Mouse (Mus musculus): ENCODE measurements at regions not wholly inside any gene's neighbourhood (a gene's known extent, or its start where the extent isn't known, plus 50 kb on each side); places are given as distances from the start of the nearest gene placed in this dataset.

GRCm38 (mm10) chr4:124542696-124543095 is 67.9 kb downstream of the 3100002H09Rik start:
- H3K27ac ChIP-seq (ENCODE audit: insufficient read depth, low read depth), result no peak overlapping the region
- H3K4me1 ChIP-seq (ENCODE audit: control insufficient read depth in 1 of 2, insufficient read depth in 2 of 2), result no peaks in the 10 kb centered on the region

GRCm38 (mm10) chr4:124538471-124538870 is 72.1 kb downstream of the 3100002H09Rik start:
- Histone ChIP-seq H3K9ac (ENCODE audit: insufficient read depth, low read depth) (no peak overlapping the region), H3K27me3 (replicated peaks) (peaks cover 86% of the 10 kb centered on the region), H3K27ac (ENCODE audit: insufficient read depth, low read depth) (no peak overlapping the region), H3K79me2 (replicated peaks; ENCODE audit: control insufficient read depth, extremely low read depth, insufficient read depth, poor library complexity, severe bottlenecking) (no peaks in the 10 kb centered on the region), H3K36me3 (replicated peaks in 1 of 2; ENCODE audit: control insufficient read depth in 1 of 2, insufficient read depth in 1 of 2, low read length in 1 of 2) (no peaks in the 10 kb centered on the region), H3K9me3 (replicated peaks; ENCODE audit: low read length) (no peaks in the 10 kb centered on the region), H3K4me3 (replicated peaks in 1 of 3; ENCODE audit: low read depth in 2 of 3, low read length in 2 of 3, poor library complexity in 1 of 3) (no peak overlapping the region), H3K4me1 (ENCODE audit: control insufficient read depth in 1 of 2, insufficient read depth in 2 of 2) (no peaks in the 10 kb centered on the region), H3K4me2 (ENCODE audit: insufficient read depth, low read depth, poor library complexity, severe bottlenecking) (no peak overlapping the region)
- dilution Hi-C loops (cut with MboI; ENCODE audit: extremely low pct_ligation_motif_present, extremely low pct_unique_long_range_greater_than_20kb, low sequenced_read_pairs) (no loop called here), in situ Hi-C loops (cut with MboI; ENCODE audit: low pct_ligation_motif_present, low pct_unique_long_range_greater_than_20kb, low sequenced_read_pairs) (no loop called here)
- no peak for TF ChIP-seq ETS1 (conservative IDR thresholded peaks at IDR 0.05; ENCODE audit: low read depth, low read length)
- TF ChIP-seq SIN3A (IDR thresholded peaks at IDR 0.05; ENCODE audit: low read length), result no peak
- no peak for DNase-seq (ENCODE audit: extremely low read depth)

More at GRCm38 (mm10) chr4:124542696-124543095, 67.9 kb downstream of the 3100002H09Rik start:
- Histone ChIP-seq H3K27me3 (replicated peaks) (peaks cover 84% of the 10 kb centered on the region), H3K4me2 (ENCODE audit: insufficient read depth, low read depth, poor library complexity, severe bottlenecking) (no peak overlapping the region), H3K9ac (ENCODE audit: insufficient read depth, low read depth) (no peak overlapping the region), H3K36me3 (replicated peaks in 1 of 2; ENCODE audit: control insufficient read depth in 1 of 2, insufficient read depth in 1 of 2, low read length in 1 of 2) (no peaks in the 10 kb centered on the region), H3K9me3 (replicated peaks; ENCODE audit: low read length) (no peaks in the 10 kb centered on the region), H3K79me2 (replicated peaks; ENCODE audit: control insufficient read depth, extremely low read depth, insufficient read depth, poor library complexity, severe bottlenecking) (no peaks in the 10 kb centered on the region), H3K4me3 (replicated peaks in 1 of 3; ENCODE audit: low read depth in 2 of 3, low read length in 2 of 3, poor library complexity in 1 of 3) (no peak overlapping the region)
- TF ChIP-seq CHD2 (IDR thresholded peaks at IDR 0.05; ENCODE audit: low read length) (no peak), POLR2A (IDR thresholded peaks at IDR 0.05; ENCODE audit: low read depth, low read length) (no peak), MAX (IDR thresholded peaks at IDR 0.05; ENCODE audit: low read length) (no peak), ETS1 (conservative IDR thresholded peaks at IDR 0.05; ENCODE audit: low read depth, low read length) (no peak), ZNF384 (IDR thresholded peaks at IDR 0.05; ENCODE audit: low read depth, low read length) (no peak), RAD21 (IDR thresholded peaks at IDR 0.05; ENCODE audit: low read depth, low read length) (no peak), MEF2A (IDR thresholded peaks at IDR 0.05; ENCODE audit: borderline replicate concordance, low read depth, low read length) (no peak), IRF4 (IDR thresholded peaks at IDR 0.05; ENCODE audit: low read depth, low read length) (no peak), ZKSCAN1 (IDR thresholded peaks at IDR 0.05; ENCODE audit: borderline replicate concordance, low read depth, low read length) (no peak), GABPA (IDR thresholded peaks at IDR 0.05; ENCODE audit: insufficient replicate concordance, low read depth, low read length) (no peak), SIN3A (IDR thresholded peaks at IDR 0.05; ENCODE audit: low read length) (no peak), SMC3 (IDR thresholded peaks at IDR 0.05; ENCODE audit: low read depth, low read length) (no peak), E2F4 (IDR thresholded peaks at IDR 0.05; ENCODE audit: insufficient replicate concordance, low read depth, low read length) (no peak)
- in situ Hi-C loops (cut with MboI; ENCODE audit: low pct_ligation_motif_present, low pct_unique_long_range_greater_than_20kb, low sequenced_read_pairs), result no loop called here
- dilution Hi-C loops (cut with MboI; ENCODE audit: extremely low pct_ligation_motif_present, extremely low pct_unique_long_range_greater_than_20kb, low sequenced_read_pairs), result no loop called here
- no peak for DNase-seq (ENCODE audit: extremely low read depth)

- H3K4me1 ChIP-seq (ENCODE audit: control insufficient read depth in 1 of 2, insufficient read depth in 2 of 2), result no peaks in the 10 kb centered on the region
- in situ Hi-C loops (cut with MboI; ENCODE audit: low pct_ligation_motif_present, low pct_unique_long_range_greater_than_20kb, low sequenced_read_pairs) (no loop called here), dilution Hi-C loops (cut with MboI; ENCODE audit: extremely low pct_ligation_motif_present, extremely low pct_unique_long_range_greater_than_20kb, low sequenced_read_pairs) (no loop called here)
- DNase-seq (ENCODE audit: extremely low read depth), result no peak
- H3K27ac ChIP-seq (ENCODE audit: insufficient read depth, low read depth), result no peak overlapping the region
- peaks cover 86% of the 10 kb centered on the region for H3K27me3 ChIP-seq (replicated peaks)
- H3K4me3 ChIP-seq (replicated peaks in 1 of 3; ENCODE audit: low read depth in 2 of 3, low read length in 2 of 3, poor library complexity in 1 of 3), result no peak overlapping the region
- no peak overlapping the region for H3K4me2 ChIP-seq (ENCODE audit: insufficient read depth, low read depth, poor library complexity, severe bottlenecking)
- H3K36me3 ChIP-seq (replicated peaks in 1 of 2; ENCODE audit: control insufficient read depth in 1 of 2, insufficient read depth in 1 of 2, low read length in 1 of 2), result no peaks in the 10 kb centered on the region
- H3K79me2 ChIP-seq (replicated peaks; ENCODE audit: control insufficient read depth, extremely low read depth, insufficient read depth, poor library complexity, severe bottlenecking), result no peaks in the 10 kb centered on the region
- no peak for TF ChIP-seq CHD1 (IDR thresholded peaks at IDR 0.05; ENCODE audit: low read depth, low read length)
- no peak for TF ChIP-seq POLR2A (IDR thresholded peaks at IDR 0.05; ENCODE audit: low read depth, low read length)
- no peak for TF ChIP-seq CHD2 (IDR thresholded peaks at IDR 0.05; ENCODE audit: low read length)
- TF ChIP-seq HCFC1 (IDR thresholded peaks at IDR 0.05; ENCODE audit: low read depth, low read length), result no peak
- no peak for TF ChIP-seq IRF4 (IDR thresholded peaks at IDR 0.05; ENCODE audit: low read depth, low read length)
- TF ChIP-seq ZC3H11A (IDR thresholded peaks at IDR 0.05; ENCODE audit: low read depth, low read length), result no peak
- no peak for TF ChIP-seq MEF2A (IDR thresholded peaks at IDR 0.05; ENCODE audit: borderline replicate concordance, low read depth, low read length)
- TF ChIP-seq RAD21 (IDR thresholded peaks at IDR 0.05; ENCODE audit: low read depth, low read length), result no peak
- no peak for TF ChIP-seq SMC3 (IDR thresholded peaks at IDR 0.05; ENCODE audit: low read depth, low read length)
- TF ChIP-seq USF1 (IDR thresholded peaks at IDR 0.05; ENCODE audit: low read depth, low read length), result no peak
- no peaks in the 10 kb centered on the region for H3K9me3 ChIP-seq (replicated peaks; ENCODE audit: low read length)
- H3K9ac ChIP-seq (ENCODE audit: insufficient read depth, low read depth), result no peak overlapping the region
Observed at GRCm38 (mm10) chr4:124537681-124538080, 72.9 kb downstream of the 3100002H09Rik start.

All from CH12.LX (cell line).